Mouse (Mus musculus) liver, embryonic 11.5 days (tissue): Measurements from ENCODE around the gene Slc35e3. TPM values are rescaled to one million over a fixed set of nuclear protein-coding genes. Genes with fewer than 3 reads are reported as not detected.
"Not testable (repeated sequence)": the region's sequence is repeated elsewhere in the genome, so short reads cannot be mapped to it uniquely, and the experiment has no call there.

ENCODE experiments used
- ATAC-seq: fragments of 200-750 bp; cut with Nextera tagmentation; replicated peaks from 2 replicates; pipeline ENCODE4 v1.8.0; 2017; ENCODE audit warnings: moderate number of reproducible peaks, mild to moderate bottlenecking, moderate TSS enrichment, moderate library complexity; ENCODE audit not compliant: low FRiP score
- DNase-seq: peaks from one replicate; pipeline ENCODE4 v3.0.0-alpha.2; 2017; ENCODE audit warnings: low spot score
- H3K27ac ChIP-seq: fragments of 300-500 bp; sonication (generic); 2 replicates; pipeline ENCODE4 v1.5.1; 2014; ENCODE audit warnings: mild to moderate bottlenecking, low read depth, low read length, control low read depth
- H3K27me3 ChIP-seq: fragments of 300-500 bp; sonication (generic); replicated peaks from 2 replicates; pipeline ENCODE4 v1.6.1; 2014; ENCODE audit warnings: low read length, mixed read lengths; ENCODE audit not compliant: control insufficient read depth, insufficient read depth
- H3K36me3 ChIP-seq: fragments of 300-500 bp; sonication (generic); 2 replicates; pipeline ENCODE4 v1.6.1; 2014; ENCODE audit warnings: mild to moderate bottlenecking, low read length, moderate library complexity, mixed read lengths; ENCODE audit not compliant: control insufficient read depth, insufficient read depth
- H3K4me1 ChIP-seq: fragments of 300-500 bp; sonication (generic); replicated peaks from 2 replicates; pipeline ENCODE4 v1.6.1; 2014; ENCODE audit warnings: low read length, mixed read lengths; ENCODE audit not compliant: control insufficient read depth, insufficient read depth
- H3K4me2 ChIP-seq: fragments of 300-500 bp; sonication (generic); 2 replicates; pipeline ENCODE4 v1.6.1; 2014; ENCODE audit warnings: mild to moderate bottlenecking, control low read depth, moderate library complexity
- H3K4me3 ChIP-seq: fragments of 300-500 bp; sonication (generic); 2 replicates; pipeline ENCODE4 v1.5.1; 2014; ENCODE audit warnings: low read depth, low read length, control low read depth
- H3K9ac ChIP-seq: fragments of 300-500 bp; sonication (generic); 2 replicates; pipeline ENCODE4 v1.6.1; 2014; ENCODE audit warnings: low read depth, low read length, control low read depth
- H3K9me3 ChIP-seq: fragments of 300-500 bp; sonication (generic); 2 replicates; pipeline ENCODE4 v1.6.1; 2016; ENCODE audit warnings: low read length, inconsistent platforms, mixed read lengths; ENCODE audit not compliant: control insufficient read depth
- WGBS: fragments of 180-500 bp; shearing (Covaris S2); extraction: QIAGEN DNeasy Blood & Tissue Kit; methylation state at CpG from one replicate; pipeline ENCODE4 v1.1.7; 2014; 5-methylcytosine and 5-hydroxymethylcytosine counted together
- polyA plus RNA-seq: library from polyadenylated mRNA; unstranded; fragments of >200 nt; fragmentation: Nextera tagmentation; extraction: Ambion mirVana; gene quantifications from 2 replicates; pipeline ENCODE4 v1.2.1, GENCODE M21; 2014

The Slc35e3 gene
- polyA plus RNA-seq, 1 experiment from 2014 or later, result 7.2 TPM

- 0 out of 2 replicates have a peak, but pooled peaks cover 3% of the 10 kb centered on the region for H3K4me1 ChIP-seq
- no peak overlapping the region for H3K27ac ChIP-seq
- no peak overlapping the region for H3K4me2 ChIP-seq
- WGBS, result 11% methylated on average over 4 of the region's 4 CpGs
- ATAC-seq (peak; percentile 54; the same call in 1 of the 2 replicates), DNase-seq (no peak)
- no peak overlapping the region for H3K9ac ChIP-seq
- no peaks in the 10 kb centered on the region for H3K27me3 ChIP-seq
- H3K9me3 ChIP-seq, result no peaks in the 10 kb centered on the region
- H3K36me3 ChIP-seq, result no peaks in the 10 kb centered on the region
- no peak overlapping the region for H3K4me3 ChIP-seq
These were observed 28.6 kb downstream of the Slc35e3 start for GRCm38 (mm10) chr10:117717583-117717982.

DNA sequence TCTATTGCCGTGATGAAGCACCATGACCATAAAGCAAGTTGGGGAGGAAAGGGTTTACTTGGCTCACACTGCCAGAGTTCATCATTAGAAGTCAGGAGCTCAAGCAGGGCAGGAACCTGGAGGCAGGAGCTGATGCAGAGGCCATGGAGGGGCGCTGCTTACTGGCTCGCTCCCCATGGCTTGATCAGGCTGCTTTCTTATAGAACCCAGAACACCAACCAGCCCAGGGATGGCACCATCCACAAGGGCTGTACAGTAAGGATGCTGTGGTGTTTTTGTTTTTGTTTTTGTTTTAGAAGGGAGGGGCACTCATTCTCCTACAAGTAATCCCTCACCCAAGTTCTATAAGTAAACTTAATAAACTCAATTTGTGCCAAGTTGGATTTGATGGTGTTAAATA lies 29.5 kb downstream of the Slc35e3 start:
- Histone ChIP-seq H3K4me3 (no peak overlapping the region), H3K9me3 (no peaks in the 10 kb centered on the region), H3K27me3 (no peaks in the 10 kb centered on the region), H3K9ac (no peak overlapping the region), H3K27ac (no peak overlapping the region), H3K4me1 (0 out of 2 replicates have a peak, but pooled peaks cover 3% of the 10 kb centered on the region), H3K36me3 (no peaks in the 10 kb centered on the region), H3K4me2 (no peak overlapping the region)
- no peak for DNase-seq
- 89% methylated on average over 3 of the region's 3 CpGs for WGBS
- no peak for ATAC-seq

DNA sequence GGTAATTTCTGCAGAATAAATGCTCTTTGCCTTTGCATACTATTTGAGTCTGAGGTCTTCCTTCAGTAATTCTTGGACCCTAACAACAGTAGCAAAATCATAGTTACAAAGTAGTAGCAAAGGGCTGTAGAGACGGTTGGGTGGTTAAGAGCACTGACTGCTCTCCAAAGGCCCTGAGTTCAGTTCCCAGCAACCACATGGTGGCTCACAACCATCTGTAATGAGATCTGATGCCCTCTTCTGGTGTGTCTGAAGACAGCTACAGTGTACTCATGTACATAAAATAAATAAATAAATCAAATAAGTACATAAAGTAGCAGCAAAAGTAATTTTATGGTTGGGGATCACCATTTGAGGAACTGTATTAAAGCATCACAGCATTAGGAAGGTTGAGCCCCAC lies 30.5 kb downstream of the Slc35e3 start:
- ATAC-seq, H3K4me3 ChIP-seq, H3K4me2 ChIP-seq, H3K27ac ChIP-seq, H3K4me1 ChIP-seq, H3K9me3 ChIP-seq, H3K36me3 ChIP-seq, H3K9ac ChIP-seq, DNase-seq, H3K27me3 ChIP-seq: not testable (repeated sequence)
- WGBS, result 90% methylated on average over 1 of the region's 1 CpGs

GRCm38 (mm10) chr10:117714928-117715500 lies 31.2 kb downstream of the Slc35e3 start:
- Histone ChIP-seq H3K4me3 (no peak overlapping the region), H3K36me3 (no peaks in the 10 kb centered on the region)
- 61% methylated on average over 4 of the region's 4 CpGs for WGBS

GRCm38 (mm10) chr10:117714048-117714545 lies 32.1 kb downstream of the Slc35e3 start:
- WGBS, result 79% methylated on average over 3 of the region's 3 CpGs
- DNase-seq, result no peak
- no peak for ATAC-seq

More at GRCm38 (mm10) chr10:117714928-117715500, 31.2 kb downstream of the Slc35e3 start:
- H3K27ac ChIP-seq, result no peak overlapping the region
- H3K4me2 ChIP-seq, result no peak overlapping the region
- DNase-seq (no peak), ATAC-seq (no peak)
- H3K27me3 ChIP-seq, result no peaks in the 10 kb centered on the region
- H3K9ac ChIP-seq, result no peak overlapping the region
- no peaks in the 10 kb centered on the region for H3K9me3 ChIP-seq
- 0 out of 2 replicates have a peak, but pooled peaks cover 3% of the 10 kb centered on the region for H3K4me1 ChIP-seq

DNA sequence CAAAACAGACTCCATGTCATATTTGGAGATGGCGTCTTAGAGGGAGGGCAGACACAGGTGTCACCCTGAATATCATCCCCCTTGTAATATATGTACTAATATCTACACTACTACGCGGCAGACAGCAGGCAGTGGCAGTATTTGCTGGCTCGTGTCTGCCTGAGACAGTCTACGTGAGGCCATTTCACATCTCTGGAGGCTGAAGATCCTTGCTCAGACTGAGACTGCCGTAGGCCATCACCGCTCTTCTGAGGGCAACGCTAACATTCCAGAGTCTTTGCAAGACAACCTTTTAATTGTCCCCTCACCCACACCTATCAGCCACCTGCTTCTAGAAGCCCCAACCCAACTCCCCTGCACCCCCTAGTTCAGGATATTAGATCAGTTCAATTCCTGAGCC lies 32.7 kb downstream of the Slc35e3 start:
- Histone ChIP-seq H3K27ac (no peak overlapping the region), H3K4me3 (no peak overlapping the region), H3K27me3 (no peaks in the 10 kb centered on the region), H3K36me3 (no peaks in the 10 kb centered on the region), H3K9ac (no peak overlapping the region), H3K9me3 (no peaks in the 10 kb centered on the region), H3K4me2 (no peak overlapping the region), H3K4me1 (peaks cover 6% of the 10 kb centered on the region; the same call in 1 of the 2 replicates)
- WGBS, result 89% methylated on average over 8 of the region's 8 CpGs
- no peak for DNase-seq
- ATAC-seq, result no peak

More at GRCm38 (mm10) chr10:117714048-117714545, 32.1 kb downstream of the Slc35e3 start:
- no peak overlapping the region for H3K4me3 ChIP-seq
- H3K9me3 ChIP-seq, result no peaks in the 10 kb centered on the region
- H3K27me3 ChIP-seq, result no peaks in the 10 kb centered on the region
- H3K36me3 ChIP-seq, result no peaks in the 10 kb centered on the region
- H3K4me1 ChIP-seq, result peaks cover 3% of the 10 kb centered on the region; the same call in 1 of the 2 replicates
- H3K27ac ChIP-seq, result no peak overlapping the region
- H3K9ac ChIP-seq, result no peak overlapping the region
- H3K4me2 ChIP-seq, result no peak overlapping the region

- Histone ChIP-seq H3K9ac (no peak overlapping the region), H3K27me3 (no peaks in the 10 kb centered on the region)
These were observed 33.3 kb downstream of the Slc35e3 start for GRCm38 (mm10) chr10:117712871-117713270.

GRCm38 (mm10) chr10:117712191-117712754 lies 33.9 kb downstream of the Slc35e3 start:
- 75% methylated on average over 9 of the region's 9 CpGs for WGBS
- no peaks in the 10 kb centered on the region; the same call in 1 of the 2 replicates for H3K36me3 ChIP-seq
- H3K27me3 ChIP-seq, result no peaks in the 10 kb centered on the region
- no peak overlapping the region for H3K4me3 ChIP-seq
- DNase-seq, result no peak
- no peak overlapping the region for H3K27ac ChIP-seq
- H3K4me2 ChIP-seq, result no peak overlapping the region
- no peak for ATAC-seq
- no peak overlapping the region for H3K9ac ChIP-seq
- peaks cover 3% of the 10 kb centered on the region; the same call in 1 of the 2 replicates for H3K4me1 ChIP-seq
- no peaks in the 10 kb centered on the region for H3K9me3 ChIP-seq

More at GRCm38 (mm10) chr10:117712871-117713270, 33.3 kb downstream of the Slc35e3 start:
- Histone ChIP-seq H3K27ac (no peak overlapping the region), H3K36me3 (no peaks in the 10 kb centered on the region; the same call in 1 of the 2 replicates), H3K4me3 (no peak overlapping the region), H3K4me2 (no peak overlapping the region), H3K4me1 (peaks cover 4% of the 10 kb centered on the region; the same call in 1 of the 2 replicates), H3K9me3 (no peaks in the 10 kb centered on the region)
- no peak for DNase-seq
- no peak for ATAC-seq
- WGBS, result 91% methylated on average over 9 of the region's 9 CpGs
